Mouse (Mus musculus): ENCODE results near the gene Calcoco1. TPM values are rescaled to one million over a fixed set of nuclear protein-coding genes. Genes with fewer than 3 reads are reported as not detected.

The Calcoco1 gene
- polyA plus RNA-seq, 1 experiment from 2014 or later = 59.1 TPM

DNA sequence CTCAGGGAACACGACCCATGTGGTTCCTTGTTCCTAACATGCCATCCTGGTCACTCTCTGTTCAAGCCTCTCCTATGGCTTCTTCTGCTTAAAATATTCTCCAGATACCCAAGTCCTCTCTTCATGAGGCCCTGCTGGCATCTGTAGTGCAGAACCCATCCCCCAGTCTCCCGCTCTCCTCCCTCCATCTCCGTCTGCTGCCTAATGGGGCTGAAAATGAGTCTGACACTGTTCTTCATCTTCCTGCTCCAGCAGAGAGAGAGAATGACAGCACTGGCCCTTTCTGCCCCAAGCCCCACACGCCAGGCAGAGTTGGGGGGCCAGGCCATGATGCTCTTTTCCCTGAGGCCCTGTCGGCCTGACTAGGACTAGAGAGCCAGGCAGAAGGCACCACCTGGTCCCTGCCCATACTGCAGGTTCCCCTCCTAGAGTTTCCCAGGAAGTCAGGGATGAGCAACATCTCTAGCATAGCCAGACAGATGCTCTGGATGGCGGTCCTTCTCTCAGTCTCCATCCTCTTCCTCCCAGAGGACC, 14.2 kb downstream of the Calcoco1 start:
- no peak overlapping the region for H3K4me3 ChIP-seq
- 72% methylated on average over 6 of the region's 6 CpGs for WGBS
- no peak overlapping the region for H3K4me2 ChIP-seq
- H3K9ac ChIP-seq = no peak overlapping the region
- H3K9me3 ChIP-seq = no peaks in the 10 kb centered on the region
- H3K27ac ChIP-seq = no peak overlapping the region
- no peak for ATAC-seq (ENCODE audit: insufficient number of reproducible peaks, low FRiP score, low TSS enrichment, low read depth)
- no peaks in the 10 kb centered on the region for H3K27me3 ChIP-seq
- peaks cover 65% of the 10 kb centered on the region for H3K36me3 ChIP-seq
- H3K4me1 ChIP-seq = peaks cover 14% of the 10 kb centered on the region

DNA sequence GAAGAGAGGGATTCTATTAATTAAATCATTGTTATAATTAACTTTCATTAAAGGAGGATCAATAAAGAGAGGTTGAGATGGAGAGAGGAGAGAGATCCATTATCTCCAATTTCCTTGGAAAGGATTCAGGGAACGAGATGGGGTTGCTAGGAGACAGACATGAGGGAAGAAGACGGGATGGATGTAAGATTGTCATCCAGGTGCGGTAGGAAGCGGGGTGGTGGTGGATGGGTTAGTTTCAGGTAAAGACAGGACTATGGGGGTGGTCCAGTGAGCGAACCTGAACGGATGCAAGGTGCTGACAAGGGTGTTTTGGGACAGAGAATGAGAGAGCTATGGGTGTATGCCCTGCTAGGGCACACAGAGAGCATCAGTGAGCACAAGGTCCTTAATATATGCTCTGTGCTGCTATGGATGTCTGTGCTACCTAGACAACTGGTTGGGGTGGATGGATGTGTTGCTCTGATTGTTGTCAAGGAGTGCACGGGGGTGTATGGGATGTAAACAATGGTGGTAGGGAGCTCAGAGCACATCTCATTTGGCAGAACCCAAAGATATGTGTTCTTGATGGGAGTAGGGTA, 16.0 kb downstream of the Calcoco1 start:
- H3K9ac ChIP-seq = no peak overlapping the region
- H3K27ac ChIP-seq = no peak overlapping the region
- peaks cover 47% of the 10 kb centered on the region for H3K36me3 ChIP-seq
- no peak overlapping the region for H3K4me3 ChIP-seq
- H3K4me1 ChIP-seq = peaks cover 14% of the 10 kb centered on the region
- no peak overlapping the region for H3K4me2 ChIP-seq
- H3K27me3 ChIP-seq = no peaks in the 10 kb centered on the region
- no peaks in the 10 kb centered on the region for H3K9me3 ChIP-seq
- no peak for ATAC-seq (ENCODE audit: insufficient number of reproducible peaks, low FRiP score, low TSS enrichment, low read depth)
- WGBS = 66% methylated on average over 7 of the region's 7 CpGs

DNA sequence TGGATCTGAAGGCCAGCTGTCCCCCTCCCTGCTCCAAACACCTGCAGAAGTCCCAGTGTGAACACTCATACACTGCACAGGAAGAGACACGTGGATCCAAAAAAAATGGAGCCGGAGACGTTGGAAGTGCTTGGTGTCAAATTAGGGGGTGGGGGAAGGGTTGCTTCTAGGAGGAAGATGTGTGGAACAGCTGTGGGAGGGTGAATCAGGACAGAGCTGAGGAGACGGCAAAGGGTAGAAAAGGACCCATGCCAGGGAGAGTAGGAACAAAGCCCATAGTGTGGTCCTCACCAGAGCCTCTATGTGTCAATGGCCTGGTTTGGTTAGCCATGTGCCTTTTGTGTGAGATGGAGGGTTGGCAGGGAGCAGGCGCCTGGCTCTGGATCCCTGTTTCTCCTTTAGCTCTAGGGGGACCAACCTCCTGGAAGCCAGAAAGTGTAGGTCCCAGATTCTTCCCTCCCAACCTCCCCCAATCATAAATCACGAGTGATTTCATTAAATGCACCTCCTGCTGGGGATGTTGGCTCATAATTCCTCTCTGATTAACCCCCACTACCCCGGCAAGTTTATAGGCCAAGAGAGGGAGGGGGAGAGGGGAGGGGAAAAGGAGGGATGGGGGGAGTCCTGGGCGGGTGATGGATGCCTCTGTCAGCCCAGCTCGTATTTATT, 16.6 kb downstream of the Calcoco1 start:
- Histone ChIP-seq H3K36me3 (peaks cover 40% of the 10 kb centered on the region), H3K27ac (peak overlapping the region; percentile 57; the same call in 1 of the 2 replicates), H3K4me2 (0 out of 2 replicates have a peak overlapping the region, but pooled peaks have one; percentile 1), H3K4me3 (no peak overlapping the region), H3K9me3 (no peaks in the 10 kb centered on the region), H3K9ac (no peak overlapping the region), H3K27me3 (no peaks in the 10 kb centered on the region), H3K4me1 (peaks cover 14% of the 10 kb centered on the region)
- 14% methylated on average over 9 of the region's 9 CpGs for WGBS
- ATAC-seq (ENCODE audit: insufficient number of reproducible peaks, low FRiP score, low TSS enrichment, low read depth) = 0 out of 2 replicates have a peak, but pooled peaks have one; percentile 37

DNA sequence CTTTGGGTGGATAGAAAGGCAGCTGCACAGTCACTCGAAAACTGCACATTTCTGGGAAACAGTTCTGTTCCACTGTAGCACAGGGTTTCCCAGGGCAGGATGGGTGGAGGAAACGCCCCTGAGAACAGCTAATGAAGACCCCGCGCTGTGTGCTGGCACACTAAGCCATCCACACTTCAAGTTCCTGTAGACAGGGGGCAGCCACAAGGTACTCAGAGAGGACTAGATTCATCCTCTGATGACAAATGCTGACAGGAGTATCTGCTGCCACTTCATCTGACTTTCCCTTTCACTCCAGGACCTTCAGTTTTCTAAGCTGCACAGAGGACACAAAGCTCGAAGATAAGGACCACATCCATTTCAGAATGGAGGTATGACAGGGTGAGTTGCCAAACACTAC, 17.2 kb downstream of the Calcoco1 start:
- Histone ChIP-seq H3K4me3 (no peak overlapping the region), H3K27ac (0 out of 2 replicates have a peak overlapping the region, but pooled peaks have one; percentile 57), H3K9me3 (no peaks in the 10 kb centered on the region), H3K9ac (no peak overlapping the region), H3K4me2 (no peak overlapping the region), H3K4me1 (peaks cover 14% of the 10 kb centered on the region), H3K36me3 (peaks cover 35% of the 10 kb centered on the region), H3K27me3 (no peaks in the 10 kb centered on the region)
- no peak for ATAC-seq (ENCODE audit: insufficient number of reproducible peaks, low FRiP score, low TSS enrichment, low read depth)
- 41% methylated on average over 5 of the region's 5 CpGs for WGBS

DNA sequence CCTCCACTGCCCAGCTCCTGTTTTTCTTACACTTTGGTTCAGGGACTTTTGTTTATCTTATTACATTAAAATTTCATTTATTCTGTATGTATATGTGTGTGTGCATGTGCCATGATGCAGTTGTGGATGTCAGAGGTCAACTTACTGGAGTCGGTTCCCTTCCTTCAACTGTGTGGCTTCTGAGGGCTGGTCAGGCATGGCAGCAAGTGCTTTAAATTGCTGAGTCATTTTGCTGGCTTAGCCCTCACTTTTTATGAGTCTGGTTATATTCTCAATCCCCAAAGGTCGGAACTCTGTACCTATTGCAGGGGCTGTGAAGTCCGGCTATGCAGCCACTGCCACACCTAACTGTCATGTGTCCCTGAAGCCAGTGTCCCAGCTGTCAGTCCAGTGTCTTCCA, 19.0 kb downstream of the Calcoco1 start:
- Histone ChIP-seq H3K36me3 (peaks cover 16% of the 10 kb centered on the region), H3K27ac (no peak overlapping the region), H3K9me3 (no peaks in the 10 kb centered on the region), H3K4me1 (peaks cover 14% of the 10 kb centered on the region), H3K4me2 (no peak overlapping the region), H3K27me3 (peaks cover 9% of the 10 kb centered on the region), H3K4me3 (no peak overlapping the region), H3K9ac (no peak overlapping the region)
- 69% methylated on average over 3 of the region's 3 CpGs for WGBS
- no peak for ATAC-seq (ENCODE audit: insufficient number of reproducible peaks, low FRiP score, low TSS enrichment, low read depth)

DNA sequence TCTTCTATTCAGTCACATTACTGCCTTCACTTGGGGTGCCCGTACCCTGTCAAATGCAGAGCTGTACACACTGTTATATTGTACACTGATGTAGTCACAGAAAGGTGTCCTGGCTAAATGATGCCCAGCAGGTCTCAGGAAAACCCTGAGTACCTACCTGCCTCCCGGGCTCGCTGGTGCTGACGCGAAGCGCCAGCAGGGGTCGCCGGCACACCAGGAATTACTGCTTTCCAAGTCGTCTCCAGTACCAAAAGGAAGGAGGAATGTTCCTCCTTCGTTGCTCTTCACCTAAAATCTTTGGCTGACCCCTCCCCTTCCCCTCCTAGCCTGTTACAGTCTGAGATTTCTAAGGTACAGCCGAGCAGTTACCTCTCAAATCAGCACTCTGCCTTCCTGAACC, 23.8 kb downstream of the Calcoco1 start:
- WGBS = 3% methylated on average over 11 of the region's 11 CpGs
- Histone ChIP-seq H3K36me3 (no peaks in the 10 kb centered on the region), H3K4me3 (no peak overlapping the region), H3K4me1 (peaks cover 13% of the 10 kb centered on the region), H3K27ac (no peak overlapping the region), H3K9me3 (no peaks in the 10 kb centered on the region), H3K4me2 (no peak overlapping the region), H3K9ac (no peak overlapping the region), H3K27me3 (peaks cover 56% of the 10 kb centered on the region)
- ATAC-seq (ENCODE audit: insufficient number of reproducible peaks, low FRiP score, low TSS enrichment, low read depth) = no peak

DNA sequence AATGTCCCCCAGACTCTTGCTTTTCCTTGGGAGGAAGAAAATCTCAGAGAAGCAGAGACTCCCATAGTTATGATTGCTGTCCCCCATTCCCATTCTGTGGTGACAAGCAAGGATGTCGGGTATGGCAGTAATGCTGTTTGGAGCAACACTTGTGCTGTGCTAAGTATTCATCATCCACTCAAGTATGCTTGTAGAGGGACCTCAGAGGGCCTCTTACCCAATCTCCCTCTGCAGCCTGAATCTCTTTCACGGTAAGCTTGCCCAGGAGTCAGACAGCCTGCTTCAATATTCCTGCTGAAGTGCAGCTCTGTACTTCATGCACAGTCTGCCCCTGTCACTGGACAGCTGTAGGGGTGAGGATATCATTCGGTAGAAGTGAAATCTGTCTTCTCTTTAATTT, 25.1 kb downstream of the Calcoco1 start:
- ATAC-seq (ENCODE audit: insufficient number of reproducible peaks, low FRiP score, low TSS enrichment, low read depth) = no peak
- Histone ChIP-seq H3K9ac (no peak overlapping the region), H3K27ac (no peak overlapping the region), H3K4me1 (peaks cover 24% of the 10 kb centered on the region), H3K27me3 (peaks cover 66% of the 10 kb centered on the region), H3K4me2 (no peak overlapping the region), H3K36me3 (no peaks in the 10 kb centered on the region), H3K9me3 (no peaks in the 10 kb centered on the region), H3K4me3 (no peak overlapping the region)
- WGBS = 47% methylated on average over 3 of the region's 3 CpGs

DNA sequence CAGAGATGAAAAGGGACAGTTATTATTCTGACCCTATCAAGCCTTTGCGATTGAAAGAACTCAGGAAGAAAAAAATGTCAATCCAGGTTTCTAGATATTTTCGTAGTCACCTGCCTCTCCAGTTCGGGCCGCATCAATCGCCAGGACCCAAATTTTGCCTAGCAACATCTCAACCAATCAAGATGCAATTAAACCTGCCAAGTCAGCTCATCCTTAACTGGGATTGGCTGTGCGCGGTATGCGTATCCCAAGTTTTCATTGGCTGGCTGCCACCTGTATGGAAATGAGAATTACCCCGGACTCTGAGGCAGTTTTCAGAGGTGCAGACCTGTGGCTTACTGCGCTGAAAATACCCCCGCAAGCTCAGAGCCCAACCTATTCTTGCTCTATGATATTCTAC, 28.4 kb downstream of the Calcoco1 start:
- ATAC-seq (ENCODE audit: insufficient number of reproducible peaks, low FRiP score, low TSS enrichment, low read depth) = peak; percentile 53; the same call in 1 of the 2 replicates
- under 1% methylated on average over 11 of the region's 11 CpGs for WGBS
- H3K9me3 ChIP-seq = no peaks in the 10 kb centered on the region

DNA sequence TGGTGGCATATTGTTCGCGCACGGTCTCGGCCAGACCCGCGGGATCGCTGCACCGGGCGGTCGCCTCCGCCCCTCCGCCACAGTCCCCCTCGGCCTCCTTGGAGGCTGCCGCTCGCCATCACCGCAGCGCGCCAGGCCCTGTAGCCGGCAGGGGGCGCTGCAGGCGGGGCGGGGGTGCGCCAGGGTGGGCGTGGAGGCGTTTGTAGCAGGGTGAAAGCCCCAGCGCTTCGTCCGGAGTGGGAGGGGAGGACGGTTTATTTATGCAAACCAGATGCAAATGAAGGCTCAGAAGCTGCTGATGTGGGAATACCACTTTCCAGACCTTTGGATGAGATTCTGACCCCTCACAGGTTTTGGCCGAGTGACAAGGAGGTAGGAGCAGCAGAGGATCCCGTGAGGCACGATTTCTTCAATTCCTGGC, 29.0 kb downstream of the Calcoco1 start:
- Histone ChIP-seq H3K4me3 (peak overlapping the region; percentile 56), H3K4me1 (peaks cover 24% of the 10 kb centered on the region), H3K9me3 (no peaks in the 10 kb centered on the region), H3K36me3 (no peaks in the 10 kb centered on the region), H3K9ac (peak overlapping the region; percentile 21; the same call in 1 of the 2 replicates), H3K27me3 (peaks cover 70% of the 10 kb centered on the region), H3K27ac (no peak overlapping the region), H3K4me2 (peak overlapping the region; percentile 98)
- ATAC-seq (ENCODE audit: insufficient number of reproducible peaks, low FRiP score, low TSS enrichment, low read depth) = no peak
- WGBS = under 1% methylated on average over 30 of the region's 32 CpGs

More for the DNA sequence above, 28.4 kb downstream of the Calcoco1 start:
- peaks cover 74% of the 10 kb centered on the region for H3K27me3 ChIP-seq
- H3K9ac ChIP-seq = no peak overlapping the region
- peak overlapping the region; percentile 56 for H3K4me3 ChIP-seq
- H3K36me3 ChIP-seq = no peaks in the 10 kb centered on the region
- peaks cover 24% of the 10 kb centered on the region for H3K4me1 ChIP-seq
- H3K4me2 ChIP-seq = peak overlapping the region; percentile 98
- 0 out of 2 replicates have a peak overlapping the region, but pooled peaks have one; percentile 13 for H3K27ac ChIP-seq

- peak overlapping the region; percentile 21; the same call in 1 of the 2 replicates for H3K9ac ChIP-seq
- peaks cover 24% of the 10 kb centered on the region for H3K4me1 ChIP-seq
- 4% methylated on average over 26 of the region's 26 CpGs for WGBS
- no peaks in the 10 kb centered on the region for H3K36me3 ChIP-seq
- ATAC-seq (ENCODE audit: insufficient number of reproducible peaks, low FRiP score, low TSS enrichment, low read depth) = 0 out of 2 replicates have a peak, but pooled peaks have one; percentile 15
- H3K9me3 ChIP-seq = no peaks in the 10 kb centered on the region
- H3K27ac ChIP-seq = no peak overlapping the region
- H3K4me2 ChIP-seq = peak overlapping the region; percentile 98
- peaks cover 63% of the 10 kb centered on the region for H3K27me3 ChIP-seq
- H3K4me3 ChIP-seq = peak overlapping the region; percentile 56
Observed at GRCm38 (mm10) chr15:102692321-102692804, 29.6 kb downstream of the Calcoco1 start.

- 26% methylated on average over 4 of the region's 4 CpGs for WGBS
- no peak overlapping the region for H3K27ac ChIP-seq
- no peak for ATAC-seq (ENCODE audit: insufficient number of reproducible peaks, low FRiP score, low TSS enrichment, low read depth)
Observed at GRCm38 (mm10) chr15:102685791-102686190, 36.2 kb downstream of the Calcoco1 start.

DNA sequence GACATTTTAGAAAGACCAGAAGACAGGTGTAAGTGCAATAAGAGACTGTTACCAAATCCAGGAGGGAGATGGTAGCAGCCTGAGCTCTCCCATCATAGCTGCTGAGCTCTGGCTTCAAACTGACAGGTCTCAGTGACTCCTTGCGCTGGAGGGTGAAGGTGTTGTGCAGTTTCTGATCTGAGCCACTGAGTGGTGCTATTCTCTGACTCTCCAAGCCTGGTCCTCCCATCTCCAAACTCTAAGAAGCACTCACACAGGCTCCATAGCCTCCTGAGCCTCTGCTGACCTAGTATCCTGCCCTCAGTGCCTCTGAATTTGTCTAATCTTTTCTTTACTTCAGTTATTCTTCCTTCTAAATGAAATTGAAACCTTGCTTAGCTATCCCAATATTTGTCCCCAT, 38.3 kb downstream of the Calcoco1 start:
- H3K9ac ChIP-seq = no peak overlapping the region
- ATAC-seq (ENCODE audit: insufficient number of reproducible peaks, low FRiP score, low TSS enrichment, low read depth) = no peak
- WGBS = 24% methylated on average over 1 of the region's 1 CpGs
- H3K9me3 ChIP-seq = no peaks in the 10 kb centered on the region
- no peaks in the 10 kb centered on the region for H3K4me1 ChIP-seq
- no peak overlapping the region for H3K27ac ChIP-seq
- no peaks in the 10 kb centered on the region for H3K36me3 ChIP-seq
- H3K4me2 ChIP-seq = no peak overlapping the region
- no peak overlapping the region for H3K4me3 ChIP-seq
- H3K27me3 ChIP-seq = no peaks in the 10 kb centered on the region

More at GRCm38 (mm10) chr15:102685791-102686190, 36.2 kb downstream of the Calcoco1 start:
- Histone ChIP-seq H3K36me3 (no peaks in the 10 kb centered on the region), H3K27me3 (peaks cover 5% of the 10 kb centered on the region; the same call in 1 of the 2 replicates), H3K9ac (no peak overlapping the region), H3K9me3 (no peaks in the 10 kb centered on the region), H3K4me1 (no peaks in the 10 kb centered on the region), H3K4me2 (no peak overlapping the region), H3K4me3 (no peak overlapping the region)

All from limb, embryonic 15.5 days (tissue).